Mouse (Mus musculus) olfactory bulb, adult 2 months (tissue): ENCODE measurements around the gene Acaa1a.

Source experiments
- CTCF ChIP-seq: fragments of 200-500 bp; IDR thresholded peaks from 2 replicates; pipeline ENCODE4 v1.5.1; 2012; ENCODE audit warnings: low read depth, mild to moderate bottlenecking, low read length, moderate library complexity; ENCODE audit not compliant: insufficient read depth
- POLR2A ChIP-seq: fragments of 200-500 bp; IDR thresholded peaks from 2 replicates; pipeline ENCODE4 v1.6.1; 2012; ENCODE audit warnings: mild to moderate bottlenecking, low read depth, low read length, moderate library complexity; ENCODE audit not compliant: insufficient read depth

GRCm38 (mm10) chr9:119375556-119375955, 36.1 kb downstream of the Acaa1a start:
- TF ChIP-seq POLR2A (no peak), CTCF (no peak)
